Mouse (Mus musculus) kidney, adult 10 weeks (tissue): Measurements from ENCODE around the gene Fbxo46. TPM values are rescaled to one million over a fixed set of nuclear protein-coding genes. Genes with fewer than 3 reads are reported as not detected.

ENCODE experiments used
- polyA plus RNA-seq: library from polyadenylated mRNA; stranded (reverse); fragments of 350-450 nt; fragmentation: Illumina TruSeq; extraction: RNeasy Lipid Tissue Mini Kit (QIAGEN cat#74804); gene quantifications from one replicate; pipeline ENCODE4 v1.2.3, GENCODE M21; 2014; ENCODE audit warnings: low read depth, low replicate concordance

The Fbxo46 gene
- 0.36 TPM for polyA plus RNA-seq

DNA sequence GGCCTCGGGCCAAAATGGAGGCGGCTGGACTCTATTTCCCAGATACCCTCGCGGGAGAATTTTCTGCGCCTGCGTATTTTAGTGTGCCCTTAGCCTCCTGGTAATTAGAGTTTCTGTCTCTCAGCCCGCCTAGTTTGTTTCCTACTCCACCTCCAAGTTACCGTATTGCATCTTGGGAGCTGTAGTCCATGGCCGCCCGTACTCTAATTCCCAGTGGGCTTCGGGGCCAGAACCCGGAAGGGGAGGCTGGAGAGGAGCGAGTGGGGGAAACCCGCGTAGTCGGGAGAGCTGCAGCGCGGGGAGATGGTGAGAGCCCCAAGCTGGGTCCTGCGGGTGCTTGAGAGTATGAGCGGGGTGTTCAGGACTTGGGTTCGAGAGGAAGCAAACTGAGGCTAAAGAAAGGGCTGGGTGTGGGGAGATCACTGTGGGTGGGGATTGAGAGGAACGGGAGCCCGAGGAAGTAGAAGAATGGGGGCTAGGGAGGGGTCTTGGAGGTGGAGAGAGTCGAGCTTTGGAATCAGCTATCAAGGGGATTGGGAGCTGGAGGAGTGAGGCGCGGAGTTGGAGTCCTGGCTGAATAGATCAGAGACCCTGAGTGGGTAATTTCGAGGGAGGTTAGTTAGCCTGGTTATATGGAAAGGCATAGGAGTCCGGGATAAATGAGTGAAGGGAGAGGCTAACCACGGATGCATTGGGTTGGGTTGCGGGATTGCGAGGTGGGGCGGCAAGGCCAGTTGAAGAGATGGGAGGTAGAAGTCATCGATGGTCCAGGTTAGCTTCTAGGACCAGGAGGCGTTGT lies at the start of gene Fbxo46:
TSS of gene Fbxo46 (plus strand) at position 229 of the 799 bp plus-strand sequence.

DNA sequence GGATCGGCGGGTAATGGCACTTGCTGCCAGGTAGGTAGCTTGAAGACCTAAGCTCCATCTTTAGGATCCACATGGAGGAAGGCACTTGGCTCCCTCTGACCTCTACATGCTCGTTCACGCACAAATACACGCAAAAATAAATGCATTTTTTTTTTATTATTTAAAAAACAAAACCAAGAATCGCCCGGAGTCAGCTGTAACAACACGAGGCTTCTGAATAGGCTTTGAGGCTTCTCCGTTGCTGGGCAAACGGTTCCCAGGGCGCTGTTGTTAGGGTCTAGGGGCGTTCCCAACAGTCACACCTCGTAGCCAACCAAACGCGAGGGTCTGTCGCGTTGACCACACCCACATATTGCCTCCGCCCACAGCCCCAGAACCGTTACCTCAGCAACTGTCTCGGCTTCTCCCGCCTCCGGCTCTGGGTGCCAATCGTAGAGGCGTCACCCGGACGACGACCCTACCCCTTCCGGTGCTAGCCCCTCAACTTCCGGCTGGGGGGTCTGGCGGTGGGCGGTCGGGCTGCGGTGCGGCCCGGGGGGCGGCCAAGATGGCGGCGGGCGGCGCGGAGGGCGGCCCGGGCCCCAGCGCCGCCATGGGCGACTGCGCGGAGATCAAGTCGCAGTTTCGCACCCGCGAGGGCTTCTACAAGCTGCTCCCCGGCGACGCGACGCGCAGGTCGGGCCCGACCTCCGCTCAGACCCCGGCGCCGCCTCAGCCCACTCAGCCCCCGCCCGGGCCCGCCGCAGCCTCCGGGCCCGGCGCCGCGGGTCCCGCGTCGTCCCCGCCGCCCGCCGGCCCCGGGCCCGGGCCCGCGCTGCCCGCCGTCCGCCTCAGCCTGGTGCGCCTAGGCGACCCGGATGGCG lies 43.7 kb upstream of the Fbxo46 start, which contains the start of gene Dmwd:
TSS of gene Dmwd (plus strand) at position 505 of the 863 bp plus-strand sequence.

DNA sequence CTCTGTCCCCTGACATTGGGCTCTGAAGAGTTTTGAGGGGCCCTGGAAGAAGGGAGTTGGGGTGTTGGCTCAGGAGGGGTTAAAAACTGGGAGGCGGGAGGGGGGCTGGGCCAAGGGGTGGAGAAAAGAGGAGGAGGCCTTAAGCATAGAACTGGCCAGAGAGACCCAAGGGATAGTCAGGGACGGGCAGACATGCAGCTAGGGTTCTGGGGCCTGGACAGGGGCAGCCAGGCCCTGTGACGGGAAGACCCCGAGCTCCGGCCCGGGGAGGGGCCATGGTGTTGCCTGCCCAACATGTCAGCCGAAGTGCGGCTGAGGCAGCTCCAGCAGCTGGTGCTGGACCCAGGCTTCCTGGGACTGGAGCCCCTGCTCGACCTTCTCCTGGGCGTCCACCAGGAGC lies 36.0 kb upstream of the Fbxo46 start, which contains the start of gene Dmpk:
TSS of gene Dmpk (plus strand) at position 149 of the 400 bp plus-strand sequence.

DNA sequence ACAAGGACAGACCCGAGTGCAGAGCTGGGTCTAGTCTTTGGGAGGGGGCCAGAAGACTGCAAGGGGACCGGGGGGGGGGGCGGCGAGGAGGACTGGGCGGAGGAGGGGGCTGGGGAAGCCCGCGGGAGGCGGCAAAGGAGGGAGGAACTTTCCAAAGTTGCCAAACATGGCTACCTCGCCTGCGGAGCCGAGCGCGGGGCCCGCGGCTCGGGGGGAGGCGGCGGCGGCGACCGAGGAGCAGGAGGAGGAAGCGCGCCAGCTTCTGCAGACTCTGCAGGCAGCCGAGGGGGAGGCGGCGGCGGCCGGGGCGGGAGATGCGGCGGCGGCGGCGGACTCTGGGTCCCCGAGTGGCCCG lies 25.2 kb upstream of the Fbxo46 start, which contains the start of gene Six5:
TSS of gene Six5 (plus strand) at position 124 of the 355 bp plus-strand sequence.

DNA sequence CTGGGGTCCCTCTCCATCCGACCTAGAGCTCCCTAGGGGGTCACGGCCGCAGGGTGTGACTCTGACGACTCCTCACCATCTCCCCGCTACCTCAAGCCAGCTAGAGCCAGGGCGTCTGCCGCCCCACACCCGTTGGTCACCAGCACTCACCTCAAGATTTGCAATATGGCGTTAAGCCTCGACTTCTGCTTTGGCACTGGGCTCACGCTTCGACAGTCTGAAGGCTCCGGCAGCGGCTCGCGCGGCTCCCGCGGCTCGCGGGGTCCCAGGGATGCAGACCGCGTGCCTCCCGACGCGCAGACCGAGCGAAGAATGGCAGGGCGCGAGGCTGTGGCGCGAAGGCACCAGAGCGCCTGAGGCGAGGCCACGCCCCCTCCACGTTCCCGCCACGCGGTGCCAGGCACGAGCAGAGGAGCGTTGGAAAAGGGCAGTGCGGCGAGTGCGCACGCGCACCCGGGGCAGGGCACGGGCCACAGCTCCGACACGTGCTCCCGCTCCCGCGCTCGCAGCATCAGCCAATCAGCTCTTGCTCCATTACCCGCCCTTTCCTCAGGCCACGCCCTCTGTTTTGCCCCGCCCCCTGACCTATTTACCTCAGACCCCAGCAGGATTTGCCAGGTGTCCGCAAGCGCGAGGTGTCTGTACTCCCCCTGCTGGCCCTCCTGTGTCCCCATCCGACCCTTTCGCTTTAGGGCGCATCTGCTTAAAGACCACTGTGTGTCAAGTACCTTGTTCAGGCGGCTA lies 1.5 kb upstream of the Fbxo46 start, which contains the start of gene Gm4969:
TSS of gene Gm4969 (minus strand) at position 341 of the 744 bp plus-strand sequence.

DNA sequence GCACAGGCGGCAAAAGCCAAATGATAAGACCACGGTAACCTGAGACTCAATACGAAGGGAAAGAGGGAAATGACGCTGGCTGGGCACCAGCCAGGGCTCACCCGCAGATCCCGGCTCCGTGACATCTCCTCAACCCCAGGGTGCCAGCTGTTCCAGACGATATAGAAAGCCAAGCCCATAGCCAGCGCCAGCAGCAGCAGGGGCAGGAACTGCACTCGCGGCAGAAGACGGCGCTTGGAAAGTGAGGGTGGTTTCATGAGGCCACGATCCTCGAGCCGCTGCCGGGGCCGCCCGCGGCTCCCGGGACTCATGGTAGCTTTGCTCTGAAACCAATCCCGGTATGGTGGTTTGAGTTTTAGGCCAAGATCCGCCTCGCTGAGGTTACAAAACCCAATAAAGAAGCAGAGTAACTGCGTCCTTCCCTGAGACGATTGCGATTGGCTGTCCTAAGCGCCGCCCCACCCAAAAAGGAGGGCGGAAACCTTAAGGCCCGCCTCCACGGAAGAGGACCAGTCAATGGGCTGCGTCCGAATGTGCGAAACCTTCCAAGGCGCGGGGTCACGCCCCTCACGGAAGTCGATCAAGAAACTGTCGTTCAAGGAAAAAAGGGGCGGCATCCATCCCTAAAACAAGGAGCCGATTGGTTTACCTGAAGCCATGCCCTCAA lies 29.3 kb downstream of the Fbxo46 start, which contains the start of gene Qpctl:
TSS of gene Qpctl (minus strand) at position 417 of the 667 bp plus-strand sequence.

DNA sequence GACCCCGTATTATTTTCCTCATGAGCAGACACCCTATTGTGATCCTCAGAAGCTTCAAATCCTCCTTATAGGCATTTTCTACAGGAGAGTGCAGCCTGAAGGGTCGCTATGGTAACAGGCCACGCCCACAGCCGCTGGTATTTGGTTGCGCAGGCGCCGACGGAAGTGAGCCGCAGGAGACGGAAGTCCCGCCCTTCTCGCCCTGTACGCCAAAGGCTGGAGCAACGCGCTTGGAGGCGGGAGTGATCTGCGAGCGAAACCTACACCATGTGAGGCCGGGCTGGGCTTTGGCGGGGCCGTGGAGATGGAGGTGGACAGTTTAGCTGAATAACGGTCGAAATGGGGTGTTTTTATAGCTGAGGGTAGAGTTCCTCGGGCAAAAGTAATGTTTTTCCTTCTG lies 30.0 kb downstream of the Fbxo46 start, which contains the start of gene Snrpd2:
TSS of gene Snrpd2 (plus strand) at position 97 of the 400 bp plus-strand sequence.

DNA sequence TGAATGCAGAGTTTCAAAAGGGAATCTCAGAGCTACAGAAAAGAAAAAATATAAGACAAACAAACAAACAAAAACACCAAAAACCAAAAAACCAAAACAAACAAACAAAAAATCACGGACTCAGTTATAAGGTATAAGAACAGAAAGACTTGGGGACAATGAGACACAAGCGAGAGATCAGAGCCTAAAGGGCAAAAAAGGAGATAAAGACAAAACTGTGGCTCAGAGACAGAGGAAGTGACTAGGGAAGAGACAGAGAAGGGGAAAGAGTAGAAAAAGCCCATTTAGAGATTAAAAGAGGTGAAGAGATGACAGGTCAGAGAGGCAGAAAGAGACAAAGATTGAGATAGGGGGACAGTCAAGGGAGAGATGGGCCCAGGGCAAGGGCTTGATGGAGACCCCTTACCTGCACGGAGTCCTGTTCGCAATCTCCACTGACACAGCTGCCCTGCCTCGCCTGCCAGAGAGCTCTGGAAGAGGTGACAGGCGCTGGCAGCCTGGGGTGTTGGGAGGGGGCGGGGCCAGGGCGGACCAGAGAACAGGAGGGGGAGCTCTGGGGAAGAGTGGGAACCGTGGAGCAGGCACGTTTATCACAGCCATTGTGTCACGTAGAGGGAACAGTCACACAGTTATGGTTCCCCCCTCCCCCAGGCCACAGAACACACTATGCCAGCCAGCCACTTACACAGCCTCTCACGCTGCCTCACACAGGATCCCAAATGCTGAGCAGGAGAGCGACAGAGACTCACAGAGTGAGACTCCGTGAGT lies 46.2 kb downstream of the Fbxo46 start, which contains the start of gene Gipr:
TSS of gene Gipr (minus strand) at position 472 of the 768 bp plus-strand sequence.

DNA sequence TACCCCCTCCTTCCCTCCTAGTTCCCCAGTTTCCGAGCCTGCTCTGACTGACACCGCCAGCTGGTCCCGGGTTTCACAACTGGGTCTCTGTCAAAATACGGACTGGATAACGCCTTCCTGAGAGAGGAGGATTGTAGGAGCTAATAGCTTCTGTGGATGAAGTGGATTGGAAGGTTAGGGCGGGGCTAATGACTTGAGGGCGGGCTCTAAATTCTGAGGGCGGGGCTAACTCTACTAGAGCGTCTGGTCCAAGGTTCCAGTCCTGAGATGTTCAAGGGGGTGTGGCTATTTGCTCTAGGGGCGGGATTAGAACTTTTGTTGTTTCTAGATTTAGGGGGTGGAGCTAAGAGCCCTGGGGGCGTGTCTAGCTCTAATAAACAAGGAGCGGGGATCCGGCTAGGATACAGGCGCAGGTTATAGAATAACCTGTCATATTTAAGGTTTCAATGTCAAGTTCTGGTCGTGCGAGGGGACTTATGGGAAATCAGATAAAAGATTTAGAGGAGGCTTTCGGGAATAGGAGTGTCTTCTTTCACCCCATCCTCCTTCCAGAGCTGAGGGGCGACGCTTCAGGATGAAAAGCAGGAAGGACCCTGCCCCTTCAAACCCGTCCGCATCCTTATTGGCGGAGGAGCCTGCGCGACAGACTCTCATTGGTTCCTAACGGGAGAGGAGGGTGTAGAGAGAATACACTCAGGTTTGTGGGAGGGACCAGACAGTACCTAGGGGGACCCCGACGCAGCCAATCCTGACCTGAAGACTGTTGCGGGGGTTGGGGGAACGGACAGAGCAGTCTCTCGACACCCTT lies 56.3 kb downstream of the Fbxo46 start, which contains the start of gene Eml2:
TSS of gene Eml2 (plus strand) at position 714 of the 808 bp plus-strand sequence.

Other genes starting within 250 kb of the Fbxo46 start
- gene Pglyrp1, start 248.5 kb upstream of the Fbxo46 start, polyA plus RNA-seq: not detected
- 0.53 TPM for gene Ccdc61, start 209.4 kb upstream of the Fbxo46 start, polyA plus RNA-seq
- gene Nova2, start 194.0 kb upstream of the Fbxo46 start, polyA plus RNA-seq: 0.28 TPM
- not detected for gene Nanos2, start 132.5 kb upstream of the Fbxo46 start, polyA plus RNA-seq
- 0.36 TPM for gene Mypop, start 128.6 kb upstream of the Fbxo46 start, polyA plus RNA-seq
- gene Irf2bp1, start 115.8 kb upstream of the Fbxo46 start, polyA plus RNA-seq: 0.97 TPM
- gene Foxa3, start 96.3 kb upstream of the Fbxo46 start, polyA plus RNA-seq: not detected
- gene Sympk, start 95.5 kb upstream of the Fbxo46 start, polyA plus RNA-seq: 4.5 TPM
- gene Rsph6a, start 65.2 kb upstream of the Fbxo46 start, polyA plus RNA-seq: not detected
- gene Dmwd, start 43.6 kb upstream of the Fbxo46 start, polyA plus RNA-seq: 1.1 TPM
- 0.57 TPM for gene Dmpk, start 36.0 kb upstream of the Fbxo46 start, polyA plus RNA-seq
- 0.57 TPM for gene Six5, start 25.3 kb upstream of the Fbxo46 start, polyA plus RNA-seq
- gene Gm4969, start 1.5 kb upstream of the Fbxo46 start, polyA plus RNA-seq: not detected
- gene Qpctl, start 29.4 kb downstream of the Fbxo46 start, polyA plus RNA-seq: 5.9 TPM
- gene Snrpd2, start 29.9 kb downstream of the Fbxo46 start, polyA plus RNA-seq: 0.44 TPM
- not detected for gene Gipr, start 46.3 kb downstream of the Fbxo46 start, polyA plus RNA-seq
- not detected for gene Eml2, start 56.6 kb downstream of the Fbxo46 start, polyA plus RNA-seq
- 1.8 TPM for gene Gpr4, start 92.7 kb downstream of the Fbxo46 start, polyA plus RNA-seq
- gene Opa3, start 108.5 kb downstream of the Fbxo46 start, polyA plus RNA-seq: 12.2 TPM
- 16.0 TPM for gene Vasp, start 152.0 kb downstream of the Fbxo46 start, polyA plus RNA-seq
- gene Ppm1n, start 160.2 kb downstream of the Fbxo46 start, polyA plus RNA-seq: not detected
- 0.28 TPM for gene Rtn2, start 162.8 kb downstream of the Fbxo46 start, polyA plus RNA-seq
- gene Fosb, start 190.2 kb downstream of the Fbxo46 start, polyA plus RNA-seq: 0.20 TPM
- not detected for gene Ercc1, start 224.9 kb downstream of the Fbxo46 start, polyA plus RNA-seq
- 1.2 TPM for gene Cd3eap, start 239.6 kb downstream of the Fbxo46 start, polyA plus RNA-seq
- gene Ppp1r13l, start 239.9 kb downstream of the Fbxo46 start, polyA plus RNA-seq: not detected